In genomic region chr11:70372396-70372795, GRCm38 (mm10) we compare ENCODE assay signal across 27 mouse cellular contexts. TPM values are rescaled to one million over a fixed set of nuclear protein-coding genes. Genes with fewer than 3 reads are reported as not detected.
"Had no signal": no experiment of that assay in that cellular context is flagged by ENCODE, and none has a peak within 500 bp of the region (broad histone marks: within the 10 kb centered on the region; RNA-seq: fewer than 3 reads in every experiment).

No protein-coding gene starts in this region.

- H3K27me3 ChIP-seq: limb, embryonic 13.5 days; midbrain, embryonic 13.5 days had no signal

- H3K36me3 ChIP-seq: limb, embryonic 10.5 days; limb, embryonic 13.5 days; liver, embryonic 12.5 days; liver, embryonic 15.5 days; lung, embryonic 15.5 days; midbrain, embryonic 10.5 days; midbrain, embryonic 13.5 days had no signal

- H3K9me3 ChIP-seq: limb, embryonic 10.5 days; limb, embryonic 13.5 days; liver, embryonic 12.5 days; liver, embryonic 15.5 days; lung, embryonic 15.5 days; megakaryocyte, embryonic 14.5 days; midbrain, embryonic 10.5 days; midbrain, embryonic 13.5 days had no signal

- ATAC-seq: liver, embryonic 12.5 days; midbrain, embryonic 13.5 days; midbrain, embryonic 16.5 days had no signal

- H3K4me3 ChIP-seq: layer of hippocampus, adult 2 months; limb, embryonic 10.5 days; limb, embryonic 13.5 days; liver, embryonic 12.5 days; liver, embryonic 15.5 days; lung, embryonic 15.5 days; midbrain, embryonic 10.5 days; midbrain, embryonic 13.5 days had no signal

- H3K9ac ChIP-seq: limb, embryonic 13.5 days; liver, embryonic 12.5 days; liver, embryonic 15.5 days; lung, embryonic 15.5 days; midbrain, embryonic 13.5 days had no signal

- H3K27ac ChIP-seq: layer of hippocampus, adult 2 months; limb, embryonic 10.5 days; limb, embryonic 13.5 days; liver, embryonic 12.5 days; liver, embryonic 15.5 days; lung, embryonic 15.5 days; midbrain, embryonic 10.5 days; midbrain, embryonic 13.5 days had no signal

- H3K4me1 ChIP-seq: limb, embryonic 10.5 days; limb, embryonic 13.5 days; liver, embryonic 12.5 days; liver, embryonic 15.5 days; lung, embryonic 15.5 days; midbrain, embryonic 10.5 days; midbrain, embryonic 13.5 days had no signal

- DNase-seq: kidney, postnatal 25 days; layer of hippocampus, adult 9-11 months; liver; lung, adult 18-20 months; lung, postnatal 10 days; lung, postnatal 36 days; thymus, adult 18-20 months; thymus, postnatal 14 days; thymus, postnatal 4 days had no signal

RNA-seq across cellular contexts. Expression of gene Alox15, which starts 20.6 kb away (rescaled TPM):
- total RNA-seq: layer of hippocampus, postnatal 25 days; left cerebral cortex, adult 18-20 months; left cerebral cortex, postnatal 25 days had no signal
- polyA plus RNA-seq: limb, embryonic 10.5 days; midbrain, embryonic 10.5 days; midbrain, embryonic 13.5 days; neural tube, embryonic 11.5 days; neural tube, embryonic 14.5 days had no signal

RNA-seq across cellular contexts. Expression of gene Alox12e, which starts 50.0 kb away (rescaled TPM):
- total RNA-seq: layer of hippocampus, adult 2 months; layer of hippocampus, postnatal 25 days had no signal
- polyA plus RNA-seq: kidney, embryonic 14.5 days; limb, embryonic 10.5 days; limb, embryonic 13.5 days; midbrain, embryonic 10.5 days; midbrain, embryonic 16.5 days; neural tube, embryonic 11.5 days; neural tube, embryonic 14.5 days; stomach, embryonic 16.5 days; testis, adult 2 months had no signal
